Mouse (Mus musculus): ENCODE data around the gene Sptbn4. TPM values are rescaled to one million over a fixed set of nuclear protein-coding genes. Genes with fewer than 3 reads are reported as not detected.

Sptbn4 gene
- total RNA-seq, 4 experiments from 2014 or later: 116 to 147 (median 135) TPM

- DNase-seq (ENCODE audit: low spot score in 2 of 2): no peak
These were observed 13.7 kb downstream of the Sptbn4 start for GRCm38 (mm10) chr7:27433794-27434193.

GRCm38 (mm10) chr7:27433349-27433748 lies 14.1 kb downstream of the Sptbn4 start:
- DNase-seq (ENCODE audit: low spot score in 2 of 2): no peak

- DNase-seq (ENCODE audit: low spot score in 2 of 2): no peak
These were observed 18.4 kb downstream of the Sptbn4 start for GRCm38 (mm10) chr7:27429135-27429534.

- no peak for DNase-seq (ENCODE audit: low spot score in 2 of 2)
These were observed 19.5 kb downstream of the Sptbn4 start for GRCm38 (mm10) chr7:27428002-27428401.

GRCm38 (mm10) chr7:27427387-27427786 lies 20.1 kb downstream of the Sptbn4 start:
- DNase-seq (ENCODE audit: low spot score in 2 of 2): no peak

GRCm38 (mm10) chr7:27423556-27424326 lies 23.7 kb downstream of the Sptbn4 start:
- DNase-seq (ENCODE audit: low spot score in 2 of 2): peak in 1 of 2 experiments; percentile 49

- no peak for DNase-seq (ENCODE audit: low spot score in 2 of 2)
These were observed 28.4 kb downstream of the Sptbn4 start for GRCm38 (mm10) chr7:27419101-27419500.

GRCm38 (mm10) chr7:27417151-27417550 lies 30.3 kb downstream of the Sptbn4 start:
- no peak for DNase-seq (ENCODE audit: low spot score in 2 of 2)

GRCm38 (mm10) chr7:27408379-27409176 lies 38.9 kb downstream of the Sptbn4 start:
- DNase-seq (ENCODE audit: low spot score in 2 of 2): peak in 1 of 2 experiments; percentile 67

GRCm38 (mm10) chr7:27407816-27408215 lies 39.7 kb downstream of the Sptbn4 start:
- no peak for DNase-seq (ENCODE audit: low spot score in 2 of 2)

GRCm38 (mm10) chr7:27406481-27406880 lies 41.0 kb downstream of the Sptbn4 start:
- DNase-seq (ENCODE audit: low spot score in 2 of 2): no peak

GRCm38 (mm10) chr7:27404203-27404942 lies 43.1 kb downstream of the Sptbn4 start:
- DNase-seq (ENCODE audit: low spot score in 2 of 2): no peak

- peak; percentile 68 to 74 for DNase-seq (ENCODE audit: low spot score in 2 of 2)
These were observed 44.8 kb downstream of the Sptbn4 start for GRCm38 (mm10) chr7:27402675-27403074.

- no peak for DNase-seq (ENCODE audit: low spot score in 2 of 2)
These were observed 46.9 kb downstream of the Sptbn4 start for GRCm38 (mm10) chr7:27400545-27400944.

GRCm38 (mm10) chr7:27397048-27397949 lies 50.2 kb downstream of the Sptbn4 start:
- DNase-seq (ENCODE audit: low spot score in 2 of 2): peak in 1 of 2 experiments; percentile 68

- DNase-seq (ENCODE audit: low spot score in 2 of 2): no peak
These were observed 51.1 kb downstream of the Sptbn4 start for GRCm38 (mm10) chr7:27396184-27397047.

GRCm38 (mm10) chr7:27395521-27396183 lies 51.8 kb downstream of the Sptbn4 start:
- DNase-seq (ENCODE audit: low spot score in 2 of 2): no peak

- DNase-seq (ENCODE audit: low spot score in 2 of 2): no peak
These were observed 56.1 kb downstream of the Sptbn4 start for GRCm38 (mm10) chr7:27391416-27391815.

GRCm38 (mm10) chr7:27389213-27389612 lies 58.3 kb downstream of the Sptbn4 start:
- no peak for DNase-seq (ENCODE audit: low spot score in 2 of 2)

All from layer of hippocampus, adult 8-10 months (tissue).